Mouse (Mus musculus): Measurements from ENCODE around the gene Olfr922. TPM values are rescaled to one million over a fixed set of nuclear protein-coding genes. Genes with fewer than 3 reads are reported as not detected.

Olfr922 gene
- polyA plus RNA-seq (2014; fragmentation: Nextera tagmentation; extraction: Ambion mirVana), result not detected in 2 replicates

DNA sequence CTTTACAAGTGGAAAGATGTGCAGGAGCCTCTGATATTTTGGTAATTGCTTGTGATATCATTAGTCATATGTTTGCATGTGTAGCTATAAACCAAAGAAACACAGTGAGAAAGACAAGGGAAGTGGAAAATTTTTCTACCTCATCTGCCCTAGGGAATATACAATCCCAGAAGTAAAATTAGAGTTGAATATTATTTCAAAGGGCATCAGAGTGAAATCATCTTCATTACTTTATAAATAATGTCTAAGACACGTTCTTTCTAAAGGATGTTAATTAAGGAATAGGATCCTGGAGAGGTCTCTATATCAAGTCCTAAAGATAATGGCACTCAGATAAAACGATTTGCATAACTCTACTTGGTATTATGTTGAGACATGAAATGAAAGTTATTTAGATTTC is at the start of gene Olfr922:
Olfr922 (plus strand) TSS at position 301 of the 400 bp plus-strand sequence.
- Histone ChIP-seq H3K36me3 (ENCODE audit: control insufficient read depth, insufficient read depth, low read length) (no peaks in the 10 kb centered on the region), H3K4me2 (no peak within 1 kb of the TSS), H3K9ac (ENCODE audit: low read length) (no peak within 1 kb of the TSS), H3K27me3 (ENCODE audit: control insufficient read depth, insufficient read depth, low read length) (no peaks in the 10 kb centered on the region), H3K4me1 (ENCODE audit: control insufficient read depth, insufficient read depth, low read length) (no peaks in the 10 kb centered on the region), H3K27ac (ENCODE audit: low read depth, low read length) (no peak within 1 kb of the TSS), H3K4me3 (ENCODE audit: low read depth, low read length) (no peak within 1 kb of the TSS), H3K9me3 (ENCODE audit: control insufficient read depth, low read length) (no peaks in the 10 kb centered on the region)
- WGBS, result 73% methylated on average over 2 of the region's 2 CpGs
- DNase-seq (ENCODE audit: low spot score, missing footprints), result no peak
- no peak for ATAC-seq (ENCODE audit: low FRiP score)

- H3K36me3 ChIP-seq (ENCODE audit: control insufficient read depth, insufficient read depth, low read length), result no peaks in the 10 kb centered on the region
- no peak within 1 kb of the TSS for H3K4me3 ChIP-seq (ENCODE audit: low read depth, low read length)
- no peak within 1 kb of the TSS for H3K27ac ChIP-seq (ENCODE audit: low read depth, low read length)
- H3K9ac ChIP-seq (ENCODE audit: low read length), result no peak within 1 kb of the TSS
- no peaks in the 10 kb centered on the region for H3K27me3 ChIP-seq (ENCODE audit: control insufficient read depth, insufficient read depth, low read length)
- no peak within 1 kb of the TSS for H3K4me2 ChIP-seq
- no peaks in the 10 kb centered on the region for H3K9me3 ChIP-seq (ENCODE audit: control insufficient read depth, low read length)
- H3K4me1 ChIP-seq (ENCODE audit: control insufficient read depth, insufficient read depth, low read length), result no peaks in the 10 kb centered on the region
- DNase-seq (ENCODE audit: low spot score, missing footprints), result no peak
- no peak for ATAC-seq (ENCODE audit: low FRiP score)
Observed at GRCm38 (mm10) chr9:38772768-38773167, 41.6 kb upstream of the Olfr922 start, which contains the start of gene Olfr921. Gene Olfr921 (plus strand): TSS chr9:38773068.

GRCm38 (mm10) chr9:38792689-38793088 is 21.7 kb upstream of the Olfr922 start:
- no peaks in the 10 kb centered on the region for H3K4me1 ChIP-seq (ENCODE audit: control insufficient read depth, insufficient read depth, low read length)
- H3K9ac ChIP-seq (ENCODE audit: low read length), result no peak overlapping the region
- no peaks in the 10 kb centered on the region for H3K27me3 ChIP-seq (ENCODE audit: control insufficient read depth, insufficient read depth, low read length)
- no peaks in the 10 kb centered on the region for H3K9me3 ChIP-seq (ENCODE audit: control insufficient read depth, low read length)
- H3K4me2 ChIP-seq, result no peak overlapping the region
- H3K27ac ChIP-seq (ENCODE audit: low read depth, low read length), result no peak overlapping the region
- no peak for DNase-seq (ENCODE audit: low spot score, missing footprints)
- no peak for ATAC-seq (ENCODE audit: low FRiP score)
- no peaks in the 10 kb centered on the region for H3K36me3 ChIP-seq (ENCODE audit: control insufficient read depth, insufficient read depth, low read length)
- 92% methylated on average over 2 of the region's 2 CpGs for WGBS
- no peak overlapping the region for H3K4me3 ChIP-seq (ENCODE audit: low read depth, low read length)

DNA sequence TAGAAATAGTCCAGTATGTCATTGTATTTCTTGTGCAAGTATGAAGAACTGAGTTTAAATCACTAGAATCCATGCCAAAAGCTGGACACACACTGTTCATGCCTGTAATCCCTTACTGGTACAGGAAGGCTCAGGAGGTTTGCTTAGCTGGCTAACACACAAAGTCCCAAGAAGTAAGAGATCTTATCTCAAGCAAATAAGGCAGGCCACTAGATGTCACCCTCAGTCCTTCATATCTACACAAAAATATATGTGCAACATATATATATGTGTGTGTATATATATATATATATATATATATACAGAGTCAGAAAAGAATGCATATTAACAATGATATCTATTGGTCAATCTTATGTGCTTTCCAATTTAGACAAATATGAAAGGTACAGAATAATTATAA is 8.7 kb upstream of the Olfr922 start:
- no peaks in the 10 kb centered on the region for H3K4me1 ChIP-seq (ENCODE audit: control insufficient read depth, insufficient read depth, low read length)
- no peak overlapping the region for H3K4me2 ChIP-seq
- ATAC-seq (ENCODE audit: low FRiP score) (no peak), DNase-seq (ENCODE audit: low spot score, missing footprints) (no peak)
- no peak overlapping the region for H3K9ac ChIP-seq (ENCODE audit: low read length)
- no peaks in the 10 kb centered on the region for H3K36me3 ChIP-seq (ENCODE audit: control insufficient read depth, insufficient read depth, low read length)
- no peaks in the 10 kb centered on the region for H3K27me3 ChIP-seq (ENCODE audit: control insufficient read depth, insufficient read depth, low read length)
- no peaks in the 10 kb centered on the region for H3K9me3 ChIP-seq (ENCODE audit: control insufficient read depth, low read length)
- H3K27ac ChIP-seq (ENCODE audit: low read depth, low read length), result no peak overlapping the region
- no peak overlapping the region for H3K4me3 ChIP-seq (ENCODE audit: low read depth, low read length)

DNA sequence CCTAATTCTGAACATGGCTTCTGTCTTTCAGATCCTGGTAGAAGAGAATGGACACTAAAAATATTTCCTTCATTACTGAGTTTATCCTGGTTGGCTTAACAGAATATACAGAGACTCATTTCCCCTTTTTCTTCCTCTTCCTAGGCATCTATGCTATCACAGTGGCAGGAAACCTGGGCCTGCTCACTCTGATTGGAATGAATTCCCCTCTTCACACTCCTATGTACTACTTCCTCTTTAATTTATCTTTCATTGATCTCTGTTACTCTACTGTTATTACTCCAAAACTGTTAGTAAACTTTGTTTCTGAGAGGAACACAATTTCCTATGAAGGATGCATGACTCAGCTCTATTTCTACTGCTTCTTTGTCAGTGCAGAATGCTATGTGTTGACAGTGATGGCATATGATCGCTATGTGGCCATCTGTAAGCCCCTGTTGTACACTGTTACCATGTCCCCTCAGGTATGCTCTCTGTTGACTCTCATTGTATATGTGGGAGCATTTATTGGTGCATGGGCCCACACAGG is 1.1 kb downstream of the Olfr922 start:
- WGBS, result 88% methylated on average over 1 of the region's 1 CpGs
- no peak overlapping the region for H3K27ac ChIP-seq (ENCODE audit: low read depth, low read length)
- H3K4me3 ChIP-seq (ENCODE audit: low read depth, low read length), result no peak overlapping the region
- H3K9me3 ChIP-seq (ENCODE audit: control insufficient read depth, low read length), result no peaks in the 10 kb centered on the region
- H3K27me3 ChIP-seq (ENCODE audit: control insufficient read depth, insufficient read depth, low read length), result no peaks in the 10 kb centered on the region
- H3K36me3 ChIP-seq (ENCODE audit: control insufficient read depth, insufficient read depth, low read length), result no peaks in the 10 kb centered on the region
- ATAC-seq (ENCODE audit: low FRiP score), result no peak
- no peaks in the 10 kb centered on the region for H3K4me1 ChIP-seq (ENCODE audit: control insufficient read depth, insufficient read depth, low read length)
- no peak overlapping the region for H3K9ac ChIP-seq (ENCODE audit: low read length)
- H3K4me2 ChIP-seq, result no peak overlapping the region
- no peak for DNase-seq (ENCODE audit: low spot score, missing footprints)

- 80% methylated on average over 1 of the region's 1 CpGs for WGBS
- Histone ChIP-seq H3K27me3 (ENCODE audit: control insufficient read depth, insufficient read depth, low read length) (no peaks in the 10 kb centered on the region), H3K4me3 (ENCODE audit: low read depth, low read length) (no peak within 1 kb of the TSS), H3K9ac (ENCODE audit: low read length) (no peak within 1 kb of the TSS), H3K36me3 (ENCODE audit: control insufficient read depth, insufficient read depth, low read length) (no peaks in the 10 kb centered on the region), H3K9me3 (ENCODE audit: control insufficient read depth, low read length) (no peaks in the 10 kb centered on the region), H3K4me2 (no peak within 1 kb of the TSS), H3K27ac (ENCODE audit: low read depth, low read length) (no peak within 1 kb of the TSS), H3K4me1 (ENCODE audit: control insufficient read depth, insufficient read depth, low read length) (no peaks in the 10 kb centered on the region)
- DNase-seq (ENCODE audit: low spot score, missing footprints) (peak; percentile 17), ATAC-seq (ENCODE audit: low FRiP score) (no peak)
Observed at GRCm38 (mm10) chr9:38826245-38826644, 11.8 kb downstream of the Olfr922 start, which contains the start of gene Olfr923. Gene Olfr923 (plus strand): TSS chr9:38826545.

- H3K27ac ChIP-seq (ENCODE audit: low read depth, low read length), result no peak overlapping the region
- H3K27me3 ChIP-seq (ENCODE audit: control insufficient read depth, insufficient read depth, low read length), result no peaks in the 10 kb centered on the region
- no peak for DNase-seq (ENCODE audit: low spot score, missing footprints)
- H3K4me2 ChIP-seq, result no peak overlapping the region
- no peaks in the 10 kb centered on the region for H3K9me3 ChIP-seq (ENCODE audit: control insufficient read depth, low read length)
- H3K36me3 ChIP-seq (ENCODE audit: control insufficient read depth, insufficient read depth, low read length), result no peaks in the 10 kb centered on the region
- no peak for ATAC-seq (ENCODE audit: low FRiP score)
- 76% methylated on average over 2 of the region's 2 CpGs for WGBS
- H3K9ac ChIP-seq (ENCODE audit: low read length), result no peak overlapping the region
- no peak overlapping the region for H3K4me3 ChIP-seq (ENCODE audit: low read depth, low read length)
- no peaks in the 10 kb centered on the region for H3K4me1 ChIP-seq (ENCODE audit: control insufficient read depth, insufficient read depth, low read length)
Observed at GRCm38 (mm10) chr9:38833027-38833426, 18.6 kb downstream of the Olfr922 start.

GRCm38 (mm10) chr9:38844149-38844548 is 29.7 kb downstream of the Olfr922 start, which contains the start of gene Olfr924:
Gene Olfr924 (plus strand): TSS chr9:38844449.
- Histone ChIP-seq H3K27ac (ENCODE audit: low read depth, low read length) (no peak within 1 kb of the TSS), H3K4me2 (no peak within 1 kb of the TSS), H3K4me1 (ENCODE audit: control insufficient read depth, insufficient read depth, low read length) (no peaks in the 10 kb centered on the region), H3K9me3 (ENCODE audit: control insufficient read depth, low read length) (no peaks in the 10 kb centered on the region), H3K27me3 (ENCODE audit: control insufficient read depth, insufficient read depth, low read length) (no peaks in the 10 kb centered on the region), H3K9ac (ENCODE audit: low read length) (no peak within 1 kb of the TSS), H3K36me3 (ENCODE audit: control insufficient read depth, insufficient read depth, low read length) (no peaks in the 10 kb centered on the region), H3K4me3 (ENCODE audit: low read depth, low read length) (no peak within 1 kb of the TSS)
- 87% methylated on average over 1 of the region's 1 CpGs for WGBS
- no peak for DNase-seq (ENCODE audit: low spot score, missing footprints)
- no peak for ATAC-seq (ENCODE audit: low FRiP score)

DNA sequence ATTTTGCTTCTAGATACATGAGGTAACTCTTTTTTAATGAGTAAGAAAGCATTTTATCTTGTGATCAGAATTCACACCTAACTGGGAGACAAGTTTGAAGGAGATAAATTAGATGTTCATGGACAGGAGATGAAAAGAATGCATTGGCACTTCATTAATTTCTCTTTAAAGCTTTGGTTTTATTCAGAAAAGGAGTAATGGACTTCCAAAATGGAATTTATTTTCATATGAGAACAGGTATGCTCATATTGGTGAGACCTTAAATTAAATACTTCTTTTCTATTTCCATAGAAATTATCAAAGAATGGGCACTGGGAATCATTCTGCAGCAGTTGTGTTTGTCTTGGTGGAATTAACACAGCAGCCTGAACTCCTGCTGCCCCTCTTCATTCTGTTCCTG is 40.3 kb downstream of the Olfr922 start, which contains the start of gene Olfr26:
Olfr26 (plus strand) TSS at position 301 of the 400 bp plus-strand sequence.
- no peaks in the 10 kb centered on the region for H3K9me3 ChIP-seq (ENCODE audit: control insufficient read depth, low read length)
- H3K27me3 ChIP-seq (ENCODE audit: control insufficient read depth, insufficient read depth, low read length), result no peaks in the 10 kb centered on the region
- no peak within 1 kb of the TSS for H3K27ac ChIP-seq (ENCODE audit: low read depth, low read length)
- H3K9ac ChIP-seq (ENCODE audit: low read length), result no peak within 1 kb of the TSS
- no peaks in the 10 kb centered on the region for H3K4me1 ChIP-seq (ENCODE audit: control insufficient read depth, insufficient read depth, low read length)
- no peak within 1 kb of the TSS for H3K4me2 ChIP-seq
- H3K4me3 ChIP-seq (ENCODE audit: low read depth, low read length), result no peak within 1 kb of the TSS
- DNase-seq (ENCODE audit: low spot score, missing footprints) (no peak), ATAC-seq (ENCODE audit: low FRiP score) (no peak)
- no peaks in the 10 kb centered on the region for H3K36me3 ChIP-seq (ENCODE audit: control insufficient read depth, insufficient read depth, low read length)
